Mouse (Mus musculus): ENCODE data around the gene Klk13.

The Klk13 gene

DNA sequence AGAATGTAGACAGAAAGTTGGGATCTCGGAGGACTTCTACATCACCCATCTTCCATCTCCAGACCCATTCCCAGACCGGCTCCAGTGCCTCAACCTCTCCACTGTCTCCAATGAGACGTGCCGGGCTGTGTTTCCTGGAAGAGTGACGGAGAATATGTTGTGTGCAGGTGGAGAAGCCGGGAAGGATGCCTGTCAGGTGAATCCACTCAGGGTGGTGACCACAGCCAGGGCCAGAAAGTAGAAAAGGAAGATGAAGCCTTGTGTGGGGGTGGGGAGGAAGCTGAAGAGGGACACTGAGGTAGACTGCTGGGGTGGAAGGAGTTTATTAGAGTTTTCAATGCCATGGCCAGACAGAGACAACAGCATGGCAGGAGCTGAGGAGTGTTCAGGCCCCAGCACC, 59.5 kb downstream of the Klk13 start:
- no peak for DNase-seq (ENCODE audit: low spot score in 2 of 2)

DNA sequence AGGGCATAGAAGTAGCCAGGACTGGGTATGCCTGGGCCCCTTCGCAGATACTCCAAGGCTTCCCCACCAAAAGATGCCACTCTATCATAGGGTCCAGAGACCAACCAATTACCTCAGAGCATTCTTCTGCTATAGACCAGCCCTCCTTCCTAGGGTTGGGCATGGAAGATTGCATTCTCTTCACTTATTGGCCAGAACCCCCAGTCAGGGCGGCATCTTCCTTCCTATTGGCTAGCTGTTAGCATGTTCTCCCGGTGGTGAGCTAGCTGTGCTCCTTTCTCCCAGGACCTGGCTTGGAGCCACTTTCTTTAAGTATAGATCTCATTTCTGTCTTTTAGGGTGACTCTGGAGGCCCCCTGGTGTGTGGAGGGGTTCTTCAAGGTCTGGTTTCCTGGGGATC, 60.5 kb downstream of the Klk13 start:
- DNase-seq (ENCODE audit: low spot score in 2 of 2), result no peak

DNA sequence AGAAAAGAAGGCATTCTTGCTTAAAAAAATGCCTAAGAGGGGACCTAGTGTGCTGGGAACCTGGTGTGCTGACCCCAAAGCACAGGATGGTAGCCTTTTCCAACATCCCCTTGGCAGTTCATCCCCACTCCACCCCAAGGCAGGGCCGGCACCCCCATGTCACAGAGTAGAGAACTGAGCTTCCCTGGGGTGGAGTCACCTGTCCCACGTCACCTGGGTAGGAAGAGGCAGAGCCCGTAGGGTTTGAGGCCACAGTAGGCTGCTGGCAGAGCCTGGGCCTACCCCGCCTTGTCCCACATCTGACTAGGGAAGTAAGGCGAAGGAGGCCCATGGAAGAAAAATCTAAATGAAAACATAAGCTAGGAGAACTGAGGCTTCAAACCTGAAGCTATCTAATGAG, 62.0 kb downstream of the Klk13 start, which contains the start of gene Klk11:
Gene Klk11, plus strand, starts transcription at position 241 of the 400 bp plus-strand sequence.
- DNase-seq (ENCODE audit: low spot score in 2 of 2), result no peak

DNA sequence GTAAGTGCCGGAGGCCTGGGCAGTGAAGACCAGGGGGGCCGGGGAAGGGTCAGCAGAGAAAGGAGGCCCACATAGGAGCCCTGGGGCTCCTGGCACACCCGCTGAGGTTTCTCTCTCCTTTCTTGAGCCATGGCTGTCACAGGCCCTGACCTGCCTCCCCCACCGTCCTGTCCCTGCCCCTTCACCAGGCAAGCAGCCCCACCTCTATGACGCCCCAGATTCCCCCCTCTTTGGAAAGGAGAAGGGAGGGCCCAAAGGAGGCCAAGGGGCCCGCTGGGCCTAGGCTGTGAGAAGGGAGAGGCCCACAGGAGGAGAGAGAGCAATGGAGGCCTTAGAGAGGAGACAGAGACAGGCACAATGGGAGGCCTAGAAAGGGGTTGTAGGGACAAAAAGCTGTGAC, 62.4 kb downstream of the Klk13 start:
- DNase-seq (ENCODE audit: low spot score in 2 of 2), result no peak

DNA sequence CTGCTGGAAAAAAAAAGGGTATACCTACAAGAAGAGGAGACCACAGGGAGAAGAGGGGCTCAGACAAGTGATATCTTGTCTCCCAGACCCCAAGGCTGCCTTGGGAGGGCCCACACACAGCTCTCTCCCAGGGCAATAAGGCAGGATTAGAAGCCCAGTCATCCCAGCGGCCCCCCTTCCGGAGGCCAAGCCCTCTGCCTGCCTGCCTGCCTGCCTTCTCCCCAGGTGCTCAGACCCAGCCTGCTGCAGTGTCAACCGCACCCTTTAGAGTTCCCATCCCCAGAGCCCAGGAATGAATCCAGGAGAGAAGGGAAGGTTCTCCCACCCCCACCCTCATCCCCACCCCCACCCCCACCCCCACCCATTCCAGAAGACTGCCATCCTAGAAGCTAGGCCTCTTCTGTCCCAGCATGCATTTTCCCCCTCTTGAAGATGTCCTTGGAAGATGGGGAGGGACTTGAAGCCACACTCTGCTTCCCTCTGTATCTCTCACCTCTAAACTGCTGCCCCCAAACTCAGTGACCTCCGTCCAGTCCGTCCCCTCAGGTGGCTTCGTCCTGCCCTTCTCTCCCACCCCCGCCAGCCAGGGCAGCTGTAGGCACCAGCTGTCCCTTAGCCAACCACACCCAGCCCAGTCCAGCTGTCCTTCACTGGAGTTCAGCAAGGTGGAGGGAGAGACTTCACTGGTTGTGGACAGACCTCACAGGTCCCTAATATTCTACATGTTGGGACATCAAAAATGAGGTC, 63.1 kb downstream of the Klk13 start:
- DNase-seq (ENCODE audit: low spot score in 2 of 2), result no peak

DNA sequence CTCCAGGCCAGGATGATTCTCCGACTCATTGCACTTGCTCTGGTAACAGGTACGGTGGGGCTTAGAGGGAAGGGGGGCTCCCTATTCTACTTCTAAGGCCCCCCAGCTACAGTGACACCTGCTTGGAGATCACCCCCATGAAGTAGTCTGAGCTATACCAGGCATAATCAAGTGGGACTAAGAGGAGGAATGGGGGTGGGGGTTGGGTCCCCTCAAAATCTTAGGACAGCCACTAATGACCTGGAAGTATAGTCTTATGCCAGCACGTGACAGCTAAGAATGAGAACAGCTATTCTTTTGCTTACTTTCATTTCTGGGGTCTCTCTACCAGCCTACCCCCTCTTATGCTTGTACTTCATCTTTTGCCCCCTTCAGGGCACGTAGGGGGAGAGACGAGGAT, 64.1 kb downstream of the Klk13 start:
- DNase-seq (ENCODE audit: low spot score in 2 of 2), result no peak
